Mouse (Mus musculus): Measurements from ENCODE around the gene Fastkd3. TPM values are rescaled to one million over a fixed set of nuclear protein-coding genes. Genes with fewer than 3 reads are reported as not detected.
"Not testable (repeated sequence)": the region's sequence is repeated elsewhere in the genome, so short reads cannot be mapped to it uniquely, and the experiment has no call there.

Fastkd3 gene
- total RNA-seq (2014; rRNA removed) = 11.3 and 13.9 TPM in 2 replicates
- 19.2 and 20.7 TPM in 2 replicates for polyA plus RNA-seq (2015; fragmentation: Nextera tagmentation; extraction: Ambion mirVana)

DNA sequence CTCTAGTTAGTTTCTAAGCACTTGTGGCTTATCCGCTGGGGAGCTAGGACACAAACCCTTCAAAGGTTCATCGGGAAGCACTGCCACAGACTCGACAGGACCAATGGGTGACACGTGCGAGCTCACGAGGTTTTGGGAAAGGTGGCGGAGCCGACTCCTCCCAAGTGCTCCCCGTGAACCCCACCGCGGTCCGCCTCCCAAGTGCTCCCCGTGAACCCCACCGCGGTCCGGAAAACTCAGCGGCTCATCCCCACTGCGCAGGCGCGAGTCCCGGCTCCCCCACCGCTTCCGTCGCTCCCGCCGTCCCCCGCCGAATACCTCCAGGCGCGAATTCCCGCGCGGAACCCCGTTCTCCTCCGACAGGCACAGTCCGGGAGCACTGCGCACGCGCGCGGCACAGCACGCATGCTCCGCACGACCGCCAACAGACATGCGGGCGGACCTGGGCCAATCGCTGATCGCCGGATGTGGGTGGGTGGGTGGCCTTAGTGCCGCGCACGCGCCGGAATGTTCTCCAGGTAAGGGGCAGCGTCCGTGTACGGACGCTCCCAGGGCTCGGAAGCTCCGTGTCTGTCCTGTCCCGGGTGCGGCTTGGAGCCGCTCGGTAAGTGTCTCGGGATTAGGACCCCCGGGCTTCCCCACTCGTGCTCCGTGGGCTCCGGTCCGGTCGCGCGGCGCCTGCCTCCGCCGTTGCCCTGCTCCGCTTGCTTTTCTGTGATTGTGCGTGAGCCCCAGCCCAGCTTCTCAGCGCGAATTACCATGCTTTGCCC, at the start of gene Fastkd3, which contains the start of gene Mtrr:
Fastkd3 (plus strand) TSS at position 488 of the 770 bp plus-strand sequence.
Mtrr (minus strand) TSS at position 403 of the 770 bp plus-strand sequence.
- DNase-seq (ENCODE audit: low spot score) (peak; percentile 99), ATAC-seq (peak; percentile 99)
- TF ChIP-seq CTCF (IDR thresholded peaks at IDR 0.05; ENCODE audit: low read depth) = no peak
- Histone ChIP-seq H3K9me3 (ENCODE audit: low read length) (no peaks in the 10 kb centered on the region), H3K4me1 (ENCODE audit: insufficient read depth, low read length) (peaks cover 10% of the 10 kb centered on the region; the same call in 1 of the 2 replicates), H3K27ac (peak within 1 kb of the TSS; percentile 77), H3K27me3 (ENCODE audit: insufficient read depth, low read length) (no peaks in the 10 kb centered on the region), H3K4me3 (ENCODE audit: low read length) (peak within 1 kb of the TSS; percentile 82), H3K36me3 (ENCODE audit: insufficient read depth, low read length) (peaks cover 15% of the 10 kb centered on the region; the same call in 1 of the 2 replicates), H3K4me2 (ENCODE audit: low read depth, low read length) (peak within 1 kb of the TSS; percentile 90), H3K9ac (replicated peaks; ENCODE audit: low read length) (peak within 1 kb of the TSS; percentile 73)
- 2% methylated on average over 80 of the region's 81 CpGs for WGBS

DNA sequence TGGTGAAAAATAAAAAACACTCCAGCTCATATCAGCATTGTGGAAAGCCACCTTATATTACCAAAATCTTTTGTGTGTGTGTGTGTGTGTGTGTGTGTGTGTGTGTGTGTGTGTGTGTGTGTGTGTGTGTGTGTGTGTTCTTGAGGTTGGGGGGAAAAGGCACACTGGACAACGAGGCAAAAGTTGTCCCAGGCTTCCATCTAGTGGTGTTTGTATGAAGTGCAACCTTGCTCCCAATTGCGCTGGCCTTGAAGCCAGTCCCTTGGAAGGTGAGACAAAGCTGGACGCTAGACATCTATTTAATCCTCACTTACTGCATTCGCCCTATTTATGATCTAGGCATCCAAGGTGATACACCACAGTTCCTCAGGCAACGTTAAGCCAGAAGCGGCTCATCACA, 28.6 kb upstream of the Fastkd3 start:
- not testable (repeated sequence) for H3K27ac ChIP-seq; H3K4me1 ChIP-seq (ENCODE audit: insufficient read depth, low read length); H3K4me3 ChIP-seq (ENCODE audit: low read length); H3K27me3 ChIP-seq (ENCODE audit: insufficient read depth, low read length); H3K4me2 ChIP-seq (ENCODE audit: low read depth, low read length); H3K9me3 ChIP-seq (ENCODE audit: low read length); H3K36me3 ChIP-seq (ENCODE audit: insufficient read depth, low read length); H3K9ac ChIP-seq (replicated peaks; ENCODE audit: low read length)
- ATAC-seq (peak; percentile 83), DNase-seq (ENCODE audit: low spot score) (peak; percentile 71)
- WGBS = 27% methylated on average over 4 of the region's 6 CpGs
- TF ChIP-seq CTCF (IDR thresholded peaks at IDR 0.05; ENCODE audit: low read depth) = peak; percentile 74

DNA sequence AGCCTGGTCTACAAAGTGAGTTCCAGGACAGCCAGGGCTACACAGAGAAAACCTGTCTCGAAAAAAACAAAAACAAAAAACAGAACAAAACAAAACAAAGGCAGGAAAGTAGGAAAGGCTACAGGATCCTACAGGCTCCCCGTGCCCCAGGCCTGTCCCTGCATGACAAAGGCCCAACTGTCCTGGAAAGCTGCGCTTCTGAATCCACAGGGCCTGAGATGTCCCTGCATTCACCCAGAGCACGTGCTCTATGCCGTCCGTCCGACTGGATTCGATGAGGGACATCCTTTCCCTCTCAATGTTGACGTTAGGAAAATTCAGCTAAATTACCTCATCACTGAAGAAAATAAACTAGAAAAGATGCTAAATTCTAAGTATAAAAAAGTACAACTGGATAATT, 13.9 kb upstream of the Fastkd3 start:
- ATAC-seq (no peak), DNase-seq (ENCODE audit: low spot score) (no peak)
- no peaks in the 10 kb centered on the region for H3K9me3 ChIP-seq (ENCODE audit: low read length)
- H3K36me3 ChIP-seq (ENCODE audit: insufficient read depth, low read length) = peaks cover 44% of the 10 kb centered on the region
- 89% methylated on average over 9 of the region's 9 CpGs for WGBS
- TF ChIP-seq CTCF (IDR thresholded peaks at IDR 0.05; ENCODE audit: low read depth) = no peak
- no peaks in the 10 kb centered on the region for H3K4me1 ChIP-seq (ENCODE audit: insufficient read depth, low read length)
- no peaks in the 10 kb centered on the region for H3K27me3 ChIP-seq (ENCODE audit: insufficient read depth, low read length)
- no peak overlapping the region for H3K4me2 ChIP-seq (ENCODE audit: low read depth, low read length)
- H3K4me3 ChIP-seq (ENCODE audit: low read length) = no peak overlapping the region
- no peak overlapping the region for H3K27ac ChIP-seq
- H3K9ac ChIP-seq (replicated peaks; ENCODE audit: low read length) = no peak overlapping the region

DNA sequence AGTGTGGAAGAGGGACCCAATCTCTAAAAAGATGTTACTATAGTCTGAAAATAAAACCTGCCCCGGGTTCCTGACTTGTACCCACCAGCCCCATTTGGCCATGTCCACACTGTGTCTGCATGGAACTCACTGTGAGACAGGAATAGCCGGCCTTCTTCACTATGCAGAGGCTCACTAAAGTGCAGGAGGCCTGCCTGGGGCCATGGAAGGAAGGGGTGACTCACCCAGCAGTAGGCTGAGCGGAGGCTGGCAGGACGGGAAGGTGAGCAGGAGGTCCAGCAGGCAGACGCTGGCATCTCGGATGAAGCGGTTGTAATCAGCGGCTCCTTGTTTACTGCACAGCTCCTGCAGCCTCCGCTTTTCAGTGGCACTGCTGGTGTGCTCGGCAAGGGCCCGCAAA, 13.5 kb upstream of the Fastkd3 start:
- Histone ChIP-seq H3K4me3 (ENCODE audit: low read length) (no peak overlapping the region), H3K36me3 (ENCODE audit: insufficient read depth, low read length) (peaks cover 39% of the 10 kb centered on the region), H3K9me3 (ENCODE audit: low read length) (no peaks in the 10 kb centered on the region), H3K9ac (replicated peaks; ENCODE audit: low read length) (no peak overlapping the region), H3K4me2 (ENCODE audit: low read depth, low read length) (no peak overlapping the region), H3K27me3 (ENCODE audit: insufficient read depth, low read length) (no peaks in the 10 kb centered on the region), H3K27ac (no peak overlapping the region), H3K4me1 (ENCODE audit: insufficient read depth, low read length) (no peaks in the 10 kb centered on the region)
- no peak for ATAC-seq
- WGBS = 93% methylated on average over 11 of the region's 11 CpGs
- DNase-seq (ENCODE audit: low spot score) = no peak
- no peak for TF ChIP-seq CTCF (IDR thresholded peaks at IDR 0.05; ENCODE audit: low read depth)

DNA sequence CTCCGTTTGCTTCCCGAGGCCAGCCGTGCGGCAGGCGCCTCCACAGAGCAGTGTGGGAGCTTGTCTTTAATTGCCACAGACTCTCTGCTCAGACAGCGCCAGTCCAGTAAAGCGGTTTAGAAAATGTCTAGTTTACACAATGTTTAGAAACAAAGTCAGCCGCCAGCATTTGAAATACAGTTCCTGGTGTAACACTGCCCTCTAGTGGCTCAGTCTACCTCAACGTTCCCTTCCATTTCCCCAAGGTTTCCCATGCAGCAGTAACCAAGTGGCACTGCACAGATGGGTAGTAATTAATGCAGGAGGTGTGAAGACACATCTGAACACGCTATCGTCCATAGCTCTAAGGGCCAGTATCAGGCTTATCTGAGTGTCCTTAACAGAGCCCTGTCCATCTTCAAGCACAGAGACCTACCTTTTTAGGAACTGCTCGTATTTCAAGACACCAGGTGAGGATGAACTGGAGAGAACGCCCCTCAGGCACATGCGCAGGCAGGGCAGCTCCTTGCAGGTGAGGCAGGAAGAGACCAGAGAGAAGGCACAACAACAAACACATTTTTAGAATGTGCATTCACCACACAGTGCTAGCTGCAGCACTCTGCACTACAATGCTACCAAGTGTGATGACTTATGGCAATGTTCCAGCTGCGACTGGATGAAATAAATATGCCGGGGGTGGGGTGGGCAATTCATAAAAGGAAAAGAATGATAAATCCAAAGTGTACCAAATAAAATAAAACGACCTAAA, 12.3 kb upstream of the Fastkd3 start:
- DNase-seq (ENCODE audit: low spot score) (peak; percentile 85), ATAC-seq (peak; percentile 83)
- no peaks in the 10 kb centered on the region for H3K4me1 ChIP-seq (ENCODE audit: insufficient read depth, low read length)
- no peaks in the 10 kb centered on the region for H3K9me3 ChIP-seq (ENCODE audit: low read length)
- no peak overlapping the region for H3K4me3 ChIP-seq (ENCODE audit: low read length)
- WGBS = 60% methylated on average over 17 of the region's 17 CpGs
- H3K4me2 ChIP-seq (ENCODE audit: low read depth, low read length) = no peak overlapping the region
- peak; percentile 86 for TF ChIP-seq CTCF (IDR thresholded peaks at IDR 0.05; ENCODE audit: low read depth)
- peaks cover 34% of the 10 kb centered on the region for H3K36me3 ChIP-seq (ENCODE audit: insufficient read depth, low read length)
- no peaks in the 10 kb centered on the region for H3K27me3 ChIP-seq (ENCODE audit: insufficient read depth, low read length)
- H3K27ac ChIP-seq = no peak overlapping the region
- H3K9ac ChIP-seq (replicated peaks; ENCODE audit: low read length) = no peak overlapping the region

DNA sequence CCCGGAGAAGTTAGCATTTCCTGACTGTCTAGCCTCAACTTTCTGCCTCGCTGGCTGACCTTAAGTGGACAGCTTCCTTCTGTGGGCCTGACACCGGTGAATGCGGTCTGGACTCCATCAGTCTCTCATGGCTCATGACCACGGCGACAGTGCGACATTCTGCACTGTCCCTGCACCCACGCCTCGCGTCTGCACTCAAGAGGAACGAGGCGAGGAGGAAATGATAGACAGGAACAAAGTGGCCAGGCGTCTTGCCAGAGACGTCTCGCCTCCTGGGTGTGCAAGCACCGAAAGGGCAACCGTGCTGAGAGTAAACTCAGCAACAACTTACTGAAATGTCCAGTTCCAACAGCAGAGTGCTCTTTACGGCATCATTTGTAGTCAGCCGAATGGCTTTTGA, 9.8 kb upstream of the Fastkd3 start:
- H3K4me2 ChIP-seq (ENCODE audit: low read depth, low read length) = no peak overlapping the region
- no peak for ATAC-seq
- no peak for TF ChIP-seq CTCF (IDR thresholded peaks at IDR 0.05; ENCODE audit: low read depth)
- WGBS = 83% methylated on average over 19 of the region's 19 CpGs
- H3K27me3 ChIP-seq (ENCODE audit: insufficient read depth, low read length) = no peaks in the 10 kb centered on the region
- no peak for DNase-seq (ENCODE audit: low spot score)
- no peaks in the 10 kb centered on the region for H3K4me1 ChIP-seq (ENCODE audit: insufficient read depth, low read length)
- H3K36me3 ChIP-seq (ENCODE audit: insufficient read depth, low read length) = peaks cover 32% of the 10 kb centered on the region; the same call in 1 of the 2 replicates
- H3K27ac ChIP-seq = no peak overlapping the region
- H3K9me3 ChIP-seq (ENCODE audit: low read length) = no peaks in the 10 kb centered on the region
- H3K9ac ChIP-seq (replicated peaks; ENCODE audit: low read length) = no peak overlapping the region
- H3K4me3 ChIP-seq (ENCODE audit: low read length) = no peak overlapping the region

Measured in hindbrain, postnatal 0 days (tissue).